ENCODE assay signal across 9 mouse cellular contexts in genomic region chr16:94311931-94312330, GRCm38 (mm10). TPM values are rescaled to one million over a fixed set of nuclear protein-coding genes. Genes with fewer than 3 reads are reported as not detected.
DNase-seq lines count a peak whose midpoint lies in the region; ATAC-seq and TF ChIP-seq lines count a peak whose summit lies in the region.
"Had no signal": no experiment of that assay in that cellular context is flagged by ENCODE, and none has a peak within 500 bp of the region (broad histone marks: within the 10 kb centered on the region; RNA-seq: fewer than 3 reads in every experiment).

No protein-coding gene starts in this region.

- no peak for TF ChIP-seq CTCF in cortical plate, adult 2 months (IDR thresholded peaks at IDR 0.05; ENCODE audit: extremely low read depth, insufficient read depth, low read length)

- H3K4me2 ChIP-seq in heart, embryonic 16.5 days (ENCODE audit: low read depth, low read length): peak overlapping the region; percentile 58
- H3K4me2 ChIP-seq in hindbrain, embryonic 15.5 days: peak overlapping the region; percentile 78
- H3K4me2 ChIP-seq in midbrain, embryonic 14.5 days (ENCODE audit: low read length): peak overlapping the region; percentile 73

- no peak for ATAC-seq in heart, embryonic 16.5 days (replicated peaks; ENCODE audit: extremely low read depth, insufficient read depth, low FRiP score)
- no peak for ATAC-seq in hindbrain, embryonic 15.5 days (ENCODE audit: low FRiP score, low read depth)
- no peak for ATAC-seq in midbrain, embryonic 14.5 days (ENCODE audit: low FRiP score, low TSS enrichment)
- ATAC-seq in cerebellum, adult (ENCODE audit: insufficient number of reproducible peaks, low FRiP score, low TSS enrichment): no peak

- no peaks in the 10 kb centered on the region for H3K36me3 ChIP-seq in heart, embryonic 16.5 days (ENCODE audit: control insufficient read depth, insufficient read depth)
- no peaks in the 10 kb centered on the region for H3K36me3 ChIP-seq in hindbrain, embryonic 15.5 days
- H3K36me3 ChIP-seq in midbrain, embryonic 14.5 days (ENCODE audit: control insufficient read depth, insufficient read depth, low read length): no peaks in the 10 kb centered on the region

- H3K27ac ChIP-seq in heart, embryonic 16.5 days (ENCODE audit: low read length): no peak overlapping the region
- H3K27ac ChIP-seq in cortical plate, adult 2 months (ENCODE audit: insufficient read depth, low read length): peak overlapping the region; percentile 81
- peak overlapping the region; percentile 100 for H3K27ac ChIP-seq in hindbrain, embryonic 15.5 days (replicated peaks)
- H3K27ac ChIP-seq in midbrain, embryonic 14.5 days (replicated peaks; ENCODE audit: low read depth, low read length): peak overlapping the region; percentile 99

- peak overlapping the region; percentile 79 for H3K9ac ChIP-seq in heart, embryonic 16.5 days (ENCODE audit: low read length)
- peak overlapping the region; percentile 83; the same call in 1 of the 2 replicates for H3K9ac ChIP-seq in hindbrain, embryonic 15.5 days
- peak overlapping the region; percentile 91; the same call in 1 of the 2 replicates for H3K9ac ChIP-seq in midbrain, embryonic 14.5 days (replicated peaks; ENCODE audit: low read length)

- H3K4me3 ChIP-seq in heart, embryonic 16.5 days (ENCODE audit: low read length): no peak overlapping the region
- peak overlapping the region; percentile 79; the same call in 1 of the 2 replicates for H3K4me3 ChIP-seq in cortical plate, adult 2 months (ENCODE audit: insufficient read depth, low read length)
- H3K4me3 ChIP-seq in hindbrain, embryonic 15.5 days: peak overlapping the region; percentile 65
- H3K4me3 ChIP-seq in midbrain, embryonic 14.5 days (replicated peaks; ENCODE audit: low read depth, low read length): peak overlapping the region; percentile 61

- TF ChIP-seq POLR2A in cortical plate, adult 2 months (IDR thresholded peaks at IDR 0.05; ENCODE audit: extremely low read depth, insufficient read depth, low read length): no peak

- DNase-seq in heart, postnatal 25 days (ENCODE audit: low spot score): no peak
- peak; percentile 43 for DNase-seq in midbrain, embryonic 14.5 days
- DNase-seq in adrenal gland, postnatal 36 days: no peak
- no peak for DNase-seq in right cerebral cortex, postnatal 14 days

- intact Hi-C loops in heart, postnatal 25 days (cut with DNase I): loop anchor here (5.0 kb wide), 2 partner anchors 55 to 255 kb away; no protein-coding TSS in a partner anchor

- H3K9me3 ChIP-seq in heart, embryonic 16.5 days (replicated peaks; ENCODE audit: control insufficient read depth, low read length): no peaks in the 10 kb centered on the region
- H3K9me3 ChIP-seq in hindbrain, embryonic 15.5 days: no peaks in the 10 kb centered on the region
- H3K9me3 ChIP-seq in midbrain, embryonic 14.5 days (ENCODE audit: control insufficient read depth, low read length): no peaks in the 10 kb centered on the region

- 78% methylated on average over 4 of the region's 4 CpGs for WGBS in heart, embryonic 16.5 days
- 57% methylated on average over 4 of the region's 4 CpGs for WGBS in hindbrain, embryonic 15.5 days
- WGBS in midbrain, embryonic 14.5 days: 54% methylated on average over 4 of the region's 4 CpGs

- peaks cover 9% of the 10 kb centered on the region for H3K4me1 ChIP-seq in heart, embryonic 16.5 days (ENCODE audit: control insufficient read depth, insufficient read depth, low read length)
- peaks cover 5% of the 10 kb centered on the region; the same call in 1 of the 2 replicates for H3K4me1 ChIP-seq in cortical plate, adult 2 months (ENCODE audit: control insufficient read depth, insufficient read depth, low read length)
- peaks cover 26% of the 10 kb centered on the region for H3K4me1 ChIP-seq in hindbrain, embryonic 15.5 days (replicated peaks)
- peaks cover 15% of the 10 kb centered on the region; the same call in 1 of the 2 replicates for H3K4me1 ChIP-seq in midbrain, embryonic 14.5 days (ENCODE audit: control insufficient read depth, insufficient read depth, low read length)

- no peaks in the 10 kb centered on the region for H3K27me3 ChIP-seq in heart, embryonic 16.5 days (ENCODE audit: control insufficient read depth, insufficient read depth, low read length)
- H3K27me3 ChIP-seq in hindbrain, embryonic 15.5 days: no peaks in the 10 kb centered on the region
- no peaks in the 10 kb centered on the region for H3K27me3 ChIP-seq in midbrain, embryonic 14.5 days (ENCODE audit: control insufficient read depth, insufficient read depth, low read length)

RNA-seq across cellular contexts. Expression of gene Hlcs, which starts 1.4 kb away (rescaled TPM):
- polyA plus RNA-seq in heart, embryonic 16.5 days (2015; fragmentation: Nextera tagmentation; extraction: Ambion mirVana): 6.8 and 7.1 TPM in 2 replicates
- 1 to 10 TPM; 5.0 to 5.7 TPM for total RNA-seq in heart, postnatal 25 days (2021)
- 10.2 and 10.7 TPM in 2 replicates for polyA plus RNA-seq in cortical plate, adult 2 months (2012; rRNA removed)
- 9.4 and 9.6 TPM in 2 replicates for polyA plus RNA-seq in hindbrain, embryonic 15.5 days (2015; fragmentation: Nextera tagmentation; extraction: Ambion mirVana)
- polyA plus RNA-seq in midbrain, embryonic 14.5 days (2014; fragmentation: Nextera tagmentation; extraction: Ambion mirVana): 6.6 and 7.2 TPM in 2 replicates
- 10 to 100 TPM; 13.6 to 18.3 TPM for total RNA-seq in adrenal gland, postnatal 36 days (2021)

RNA-seq across cellular contexts. Expression of gene Ripply3, which starts 16.3 kb away (rescaled TPM):
- polyA plus RNA-seq in heart, embryonic 16.5 days (2015; fragmentation: Nextera tagmentation; extraction: Ambion mirVana): 4.9 TPM in 2 replicates
- total RNA-seq in heart, postnatal 25 days (2021): 1 to 10 TPM; 3.9 to 4.3 TPM
- 0.21 and 0.38 TPM in 2 replicates for polyA plus RNA-seq in cortical plate, adult 2 months (2012; rRNA removed)
- 0.94 and 1.1 TPM in 2 replicates for polyA plus RNA-seq in hindbrain, embryonic 15.5 days (2015; fragmentation: Nextera tagmentation; extraction: Ambion mirVana)
- 0.70 and 1.2 TPM in 2 replicates for polyA plus RNA-seq in midbrain, embryonic 14.5 days (2014; fragmentation: Nextera tagmentation; extraction: Ambion mirVana)
- 1 to 10 TPM; 4.1 to 6.0 TPM for total RNA-seq in adrenal gland, postnatal 36 days (2021)
- total RNA-seq: monocyte, adult 5-6 weeks had no signal

RNA-seq across cellular contexts. Expression of gene Ttc3, which starts 58.5 kb away (rescaled TPM):
- polyA plus RNA-seq in heart, embryonic 16.5 days (2015; fragmentation: Nextera tagmentation; extraction: Ambion mirVana): 141 and 148 TPM in 2 replicates
- total RNA-seq in heart, postnatal 25 days (2021): 10 to 100 TPM; 78.6 to 82.9 TPM
- polyA plus RNA-seq in cortical plate, adult 2 months (2012; rRNA removed): 327 and 328 TPM in 2 replicates
- 845 and 859 TPM in 2 replicates for polyA plus RNA-seq in hindbrain, embryonic 15.5 days (2015; fragmentation: Nextera tagmentation; extraction: Ambion mirVana)
- polyA plus RNA-seq in midbrain, embryonic 14.5 days (2014; fragmentation: Nextera tagmentation; extraction: Ambion mirVana): 1,082 and 1,144 TPM in 2 replicates
- 100 to 1,000 TPM in 1 of 2 experiments, 10 to 100 TPM in 1; 96.4 to 119 TPM for total RNA-seq in adrenal gland, postnatal 36 days (2021)

RNA-seq across cellular contexts. Expression of gene Pigp, which starts 59.7 kb away (rescaled TPM):
- polyA plus RNA-seq in heart, embryonic 16.5 days (2015; fragmentation: Nextera tagmentation; extraction: Ambion mirVana): 105 and 119 TPM in 2 replicates
- total RNA-seq in heart, postnatal 25 days (2021): 10 to 100 TPM; 88.2 to 91.8 TPM
- 62.0 and 62.1 TPM in 2 replicates for polyA plus RNA-seq in cortical plate, adult 2 months (2012; rRNA removed)
- polyA plus RNA-seq in hindbrain, embryonic 15.5 days (2015; fragmentation: Nextera tagmentation; extraction: Ambion mirVana): 104 and 127 TPM in 2 replicates
- 103 and 163 TPM in 2 replicates for polyA plus RNA-seq in midbrain, embryonic 14.5 days (2014; fragmentation: Nextera tagmentation; extraction: Ambion mirVana)
- total RNA-seq in adrenal gland, postnatal 36 days (2021): 100 to 1,000 TPM in 1 of 2 experiments, 10 to 100 TPM in 1; 68.8 to 122 TPM
